28 mouse cellular contexts compared by ENCODE assay signal in genomic region chr7:109593992-109594391, GRCm38 (mm10).
A peak's percentile ranks its signal among the peaks of the same experiment; 100 is the strongest.
DNase-seq lines count a peak whose midpoint lies in the region; ATAC-seq and TF ChIP-seq lines count a peak whose summit lies in the region.
"Had no signal": no experiment of that assay in that cellular context is flagged by ENCODE, and none has a peak within 500 bp of the region (broad histone marks: within the 10 kb centered on the region; RNA-seq: fewer than 3 reads in every experiment).

No protein-coding gene starts in this region.

- H3K9me3 ChIP-seq in MEL (replicated peaks; ENCODE audit: insufficient read depth, low read length), result no peaks in the 10 kb centered on the region
- H3K9me3 ChIP-seq in liver, embryonic 15.5 days (replicated peaks), result no peaks in the 10 kb centered on the region
- no peaks in the 10 kb centered on the region for H3K9me3 ChIP-seq in kidney, embryonic 14.5 days (ENCODE audit: control insufficient read depth, low read length)
- H3K9me3 ChIP-seq: embryonic facial prominence, embryonic 12.5 days; embryonic facial prominence, embryonic 15.5 days; forebrain, embryonic 10.5 days; forebrain, embryonic 13.5 days; heart, embryonic 10.5 days; heart, embryonic 13.5 days had no signal

- no peak for TF ChIP-seq POLR2A in MEL (IDR thresholded peaks at IDR 0.05; ENCODE audit: control insufficient read depth in 1 of 2, insufficient read depth in 1 of 2, low read depth in 1 of 2, low read length in 2 of 2, poor library complexity in 1 of 2)

- peaks cover 8 to 15% of the 10 kb centered on the region in 2 experiments; a peak in 3 of 4 replicates for H3K4me1 ChIP-seq in MEL (ENCODE audit: control insufficient read depth in 1 of 2, insufficient read depth in 2 of 2, low read length in 2 of 2)
- peaks cover 82% of the 10 kb centered on the region for H3K4me1 ChIP-seq in liver, embryonic 15.5 days (replicated peaks)
- peaks cover 6% of the 10 kb centered on the region for H3K4me1 ChIP-seq in kidney, embryonic 14.5 days (ENCODE audit: control insufficient read depth, insufficient read depth, low read length)
- H3K4me1 ChIP-seq: embryonic facial prominence, embryonic 12.5 days; forebrain, embryonic 13.5 days had no signal

- H3K27ac ChIP-seq in MEL (ENCODE audit: control insufficient read depth, low read depth, low read length), result no peak overlapping the region
- peak overlapping the region; percentile 81 for H3K27ac ChIP-seq in liver, embryonic 15.5 days (replicated peaks)
- no peak overlapping the region for H3K27ac ChIP-seq in kidney, embryonic 14.5 days (ENCODE audit: low read depth, low read length)
- H3K27ac ChIP-seq: embryonic facial prominence, embryonic 12.5 days; embryonic facial prominence, embryonic 15.5 days; forebrain, embryonic 10.5 days; forebrain, embryonic 13.5 days; heart, adult 2 months; heart, embryonic 10.5 days; heart, embryonic 13.5 days; hindbrain, embryonic 14.5 days; hindbrain, postnatal 0 days had no signal

- H3K4me2 ChIP-seq in liver, embryonic 15.5 days, result peak overlapping the region; percentile 46; the same call in 1 of the 2 replicates
- no peak overlapping the region for H3K4me2 ChIP-seq in kidney, embryonic 14.5 days (replicated peaks; ENCODE audit: low read depth, low read length)
- H3K4me2 ChIP-seq: embryonic facial prominence, embryonic 12.5 days; embryonic facial prominence, embryonic 15.5 days; forebrain, embryonic 13.5 days; heart, embryonic 13.5 days; hindbrain, embryonic 14.5 days had no signal

- peak; percentile 49 to 59; a peak in 3 of 4 replicates for TF ChIP-seq EP300 in MEL (IDR thresholded peaks at IDR 0.05; ENCODE audit: low read depth in 1 of 2, low read length in 2 of 2)

- peak; percentile 73 for ATAC-seq in erythroblast, adult 5-6 weeks (replicated peaks; ENCODE audit: low FRiP score, poor library complexity, severe bottlenecking)
- no peak for ATAC-seq in liver, embryonic 15.5 days (ENCODE audit: insufficient read depth)
- ATAC-seq in kidney, embryonic 14.5 days (ENCODE audit: low FRiP score, low TSS enrichment), result no peak
- ATAC-seq: activated CD4-positive, CD25-positive, alpha-beta regulatory T cell, adult 4 months; CD4-positive, CD25-positive, alpha-beta regulatory T cell, adult 4 months; forebrain, embryonic 13.5 days; forebrain, embryonic 16.5 days; hindbrain, postnatal 0 days had no signal

- TF ChIP-seq CTCF in MEL (IDR thresholded peaks at IDR 0.05 in 2 of 3, conservative IDR thresholded peaks at IDR 0.05 in 1 of 3; ENCODE audit: control insufficient read depth in 1 of 3, insufficient read depth in 1 of 3, low read depth in 2 of 3, low read length in 3 of 3, poor library complexity in 1 of 3, severe bottlenecking in 1 of 3), result no peak

- H3K36me3 ChIP-seq in MEL (ENCODE audit: control insufficient read depth in 1 of 2, insufficient read depth in 2 of 2, low read length in 2 of 2), result peaks cover 0 to 13% of the 10 kb centered on the region in 2 experiments; a peak in 2 of 4 replicates
- no peaks in the 10 kb centered on the region for H3K36me3 ChIP-seq in liver, embryonic 15.5 days (replicated peaks)
- H3K36me3 ChIP-seq in kidney, embryonic 14.5 days (ENCODE audit: control insufficient read depth, insufficient read depth, low read length), result no peaks in the 10 kb centered on the region
- H3K36me3 ChIP-seq: embryonic facial prominence, embryonic 12.5 days; embryonic facial prominence, embryonic 15.5 days; forebrain, embryonic 10.5 days; heart, embryonic 10.5 days; heart, embryonic 13.5 days had no signal

- H3K4me3 ChIP-seq in MEL (ENCODE audit: control insufficient read depth in 1 of 2, insufficient read depth in 1 of 2, low read depth in 2 of 2, low read length in 2 of 2), result no peak overlapping the region
- H3K4me3 ChIP-seq in liver, embryonic 15.5 days (replicated peaks), result no peak overlapping the region
- H3K4me3 ChIP-seq in kidney, embryonic 14.5 days (ENCODE audit: low read length), result no peak overlapping the region
- H3K4me3 ChIP-seq: embryonic facial prominence, embryonic 12.5 days; embryonic facial prominence, embryonic 15.5 days; erythroblast, embryonic 14.5 days; forebrain, embryonic 10.5 days; forebrain, embryonic 13.5 days; heart, adult 2 months; heart, embryonic 10.5 days; heart, embryonic 13.5 days had no signal

- TF ChIP-seq RAD21 in MEL (IDR thresholded peaks at IDR 0.05; ENCODE audit: low read depth, low read length), result no peak

- no peaks in the 10 kb centered on the region for H3K79me2 ChIP-seq in MEL (ENCODE audit: control insufficient read depth, insufficient read depth, low read length, poor library complexity)

- DNase-seq in MEL (ENCODE audit: low read depth, low spot score), result peak; percentile 26
- no peak for DNase-seq in kidney, adult 18-20 months
- DNase-seq in cerebellum, postnatal 36 days, result no peak
- DNase-seq: adrenal gland, adult 8-10 months; adrenal gland, postnatal 25 days; cerebellum, adult 11-12 months; cerebellum, adult 9-10 months; cerebellum, postnatal 14 days; gastrocnemius, postnatal 10 days; gastrocnemius, postnatal 36 days; heart, adult 2 months; heart, postnatal 14 days; heart, postnatal 4 days had no signal

- no peak overlapping the region for H3K9ac ChIP-seq in MEL (ENCODE audit: control insufficient read depth, low read depth, low read length, poor library complexity, severe bottlenecking)
- no peak overlapping the region for H3K9ac ChIP-seq in liver, embryonic 15.5 days
- H3K9ac ChIP-seq in kidney, embryonic 14.5 days (ENCODE audit: low read depth, low read length), result no peak overlapping the region
- H3K9ac ChIP-seq: embryonic facial prominence, embryonic 12.5 days; embryonic facial prominence, embryonic 15.5 days; forebrain, embryonic 13.5 days; heart, embryonic 13.5 days; hindbrain, embryonic 14.5 days had no signal

- no peaks in the 10 kb centered on the region for H3K27me3 ChIP-seq in MEL (ENCODE audit: control insufficient read depth in 1 of 2, insufficient read depth in 2 of 2, low read length in 2 of 2)
- no peaks in the 10 kb centered on the region for H3K27me3 ChIP-seq in liver, embryonic 15.5 days
- H3K27me3 ChIP-seq in kidney, embryonic 14.5 days (ENCODE audit: control insufficient read depth, insufficient read depth, low read length), result no peaks in the 10 kb centered on the region
- H3K27me3 ChIP-seq: embryonic facial prominence, embryonic 12.5 days; embryonic facial prominence, embryonic 15.5 days; forebrain, embryonic 13.5 days; heart, embryonic 13.5 days had no signal

TF ChIP-seq in MEL, 35 proteins besides CTCF, POLR2A, EP300 and RAD21:
- TF ChIP-seq TAL1 (IDR thresholded peaks at IDR 0.05; ENCODE audit: low read length) (peak; percentile 10; the same call in 1 of the 2 replicates), GABPA (IDR thresholded peaks at IDR 0.05; ENCODE audit: low read depth, low read length) (no peak), POLR2AphosphoS2 (IDR thresholded peaks at IDR 0.05; ENCODE audit: low read length) (no peak), ETS1 (IDR thresholded peaks at IDR 0.05; ENCODE audit: low read depth, low read length) (0 out of 2 replicates have a peak, but pooled peaks have one; percentile 9), NELFE (IDR thresholded peaks at IDR 0.05; ENCODE audit: low read depth, low read length) (no peak), E2F4 (IDR thresholded peaks at IDR 0.05; ENCODE audit: borderline replicate concordance, low read depth, low read length) (no peak), CHD1 (IDR thresholded peaks at IDR 0.05; ENCODE audit: low read depth, low read length) (no peak), ZMIZ1 (IDR thresholded peaks at IDR 0.05; ENCODE audit: low read depth, low read length) (no peak), UBTF (IDR thresholded peaks at IDR 0.05; ENCODE audit: borderline replicate concordance, insufficient read depth, low read depth, low read length) (no peak), ZKSCAN1 (IDR thresholded peaks at IDR 0.05; ENCODE audit: low read depth, low read length) (no peak), SIN3A (IDR thresholded peaks at IDR 0.05; ENCODE audit: low read length) (no peak), MAX (IDR thresholded peaks at IDR 0.05; ENCODE audit: low read length) (no peak), HCFC1 (IDR thresholded peaks at IDR 0.05; ENCODE audit: low read depth, low read length) (no peak), RCOR1 (IDR thresholded peaks at IDR 0.05; ENCODE audit: low read depth, low read length) (no peak), SMC3 (IDR thresholded peaks at IDR 0.05; ENCODE audit: low read depth, low read length) (no peak), TCF12 (IDR thresholded peaks at IDR 0.05; ENCODE audit: low read depth, low read length) (peak; percentile 66; the same call in 1 of the 2 replicates), ZNF384 (IDR thresholded peaks at IDR 0.05; ENCODE audit: low read depth, low read length) (no peak)
